8 mouse cellular contexts compared by ENCODE assay signal in genomic region chr11:101095314-101096024, GRCm38 (mm10). TPM values are rescaled to one million over a fixed set of nuclear protein-coding genes. Genes with fewer than 3 reads are reported as not detected.
A peak's percentile ranks its signal among the peaks of the same experiment; 100 is the strongest.
DNase-seq lines count a peak whose midpoint lies in the region; ATAC-seq and TF ChIP-seq lines count a peak whose summit lies in the region.

TSS of gene Psmc3ip (minus strand) at chr11:101095436.

- under 1% methylated on average over 43 of the region's 43 CpGs for WGBS in forebrain, embryonic 13.5 days
- 0% methylated on average over 43 of the region's 43 CpGs for WGBS in liver, embryonic 16.5 days (ENCODE audit: insufficient replicate concordance)
- under 1% methylated on average over 43 of the region's 43 CpGs for WGBS in neural tube, embryonic 12.5 days
- under 1% methylated on average over 43 of the region's 43 CpGs for WGBS in stomach, postnatal 0 days

- peak within 1 kb of the TSS; percentile 77 for H3K27ac ChIP-seq in forebrain, embryonic 13.5 days
- peak within 1 kb of the TSS; percentile 97 for H3K27ac ChIP-seq in liver, embryonic 16.5 days (ENCODE audit: low read length)
- H3K27ac ChIP-seq in neural tube, embryonic 12.5 days = peak within 1 kb of the TSS; percentile 60; the same call in 1 of the 2 replicates
- H3K27ac ChIP-seq in stomach, postnatal 0 days (replicated peaks) = peak within 1 kb of the TSS; percentile 93

- peak within 1 kb of the TSS; percentile 85 for H3K4me2 ChIP-seq in forebrain, embryonic 13.5 days
- H3K4me2 ChIP-seq in liver, embryonic 16.5 days (ENCODE audit: low read depth, low read length) = peak within 1 kb of the TSS; percentile 88
- peak within 1 kb of the TSS; percentile 92 for H3K4me2 ChIP-seq in neural tube, embryonic 12.5 days (replicated peaks)
- peak within 1 kb of the TSS; percentile 91 for H3K4me2 ChIP-seq in stomach, postnatal 0 days (replicated peaks; ENCODE audit: low read depth)

- no peaks in the 10 kb centered on the region for H3K9me3 ChIP-seq in forebrain, embryonic 13.5 days (replicated peaks)
- no peaks in the 10 kb centered on the region for H3K9me3 ChIP-seq in liver, embryonic 16.5 days (replicated peaks; ENCODE audit: control insufficient read depth, low read length)
- H3K9me3 ChIP-seq in neural tube, embryonic 12.5 days = no peaks in the 10 kb centered on the region
- no peaks in the 10 kb centered on the region for H3K9me3 ChIP-seq in stomach, postnatal 0 days (ENCODE audit: control insufficient read depth, low read length)

- peak within 1 kb of the TSS; percentile 82 for H3K9ac ChIP-seq in forebrain, embryonic 13.5 days
- H3K9ac ChIP-seq in liver, embryonic 16.5 days (ENCODE audit: low read depth, low read length) = peak within 1 kb of the TSS; percentile 94
- H3K9ac ChIP-seq in neural tube, embryonic 12.5 days = peak within 1 kb of the TSS; percentile 61
- peak within 1 kb of the TSS; percentile 78 for H3K9ac ChIP-seq in stomach, postnatal 0 days (ENCODE audit: low read length)

- ATAC-seq in cerebellum, adult (ENCODE audit: insufficient number of reproducible peaks, low FRiP score, low TSS enrichment) = peak; percentile 97
- peak; percentile 97 for ATAC-seq in forebrain, embryonic 13.5 days
- peak; percentile 98 for ATAC-seq in liver, embryonic 16.5 days (ENCODE audit: low read depth)
- peak; percentile 96 for ATAC-seq in neural tube, embryonic 12.5 days (ENCODE audit: low FRiP score, low read depth)
- peak; percentile 94 for ATAC-seq in stomach, postnatal 0 days (ENCODE audit: low FRiP score, low TSS enrichment)

- H3K4me3 ChIP-seq in forebrain, embryonic 13.5 days = peak within 1 kb of the TSS; percentile 64
- peak within 1 kb of the TSS; percentile 90 for H3K4me3 ChIP-seq in liver, embryonic 16.5 days (ENCODE audit: low read depth, low read length)
- peak within 1 kb of the TSS; percentile 61 for H3K4me3 ChIP-seq in neural tube, embryonic 12.5 days
- peak within 1 kb of the TSS; percentile 64 for H3K4me3 ChIP-seq in stomach, postnatal 0 days (ENCODE audit: low read depth, low read length)

- TF ChIP-seq CTCF in stomach, postnatal 0 days (IDR thresholded peaks at IDR 0.05; ENCODE audit: low read depth) = peak; percentile 86

- TF ChIP-seq EP300 in stomach, postnatal 0 days (optimal IDR thresholded peaks at IDR 0.05) = no peak

- H3K36me3 ChIP-seq in forebrain, embryonic 13.5 days (ENCODE audit: poor library complexity, severe bottlenecking) = peaks cover 72% of the 10 kb centered on the region
- H3K36me3 ChIP-seq in liver, embryonic 16.5 days (ENCODE audit: control insufficient read depth, insufficient read depth) = peaks cover 54% of the 10 kb centered on the region
- peaks cover 73% of the 10 kb centered on the region for H3K36me3 ChIP-seq in neural tube, embryonic 12.5 days
- peaks cover 42% of the 10 kb centered on the region for H3K36me3 ChIP-seq in stomach, postnatal 0 days (ENCODE audit: control insufficient read depth, insufficient read depth, low read length)

- H3K4me1 ChIP-seq in forebrain, embryonic 13.5 days = peaks cover 20% of the 10 kb centered on the region
- peaks cover 18% of the 10 kb centered on the region for H3K4me1 ChIP-seq in liver, embryonic 16.5 days (ENCODE audit: control insufficient read depth, low read depth, low read length)
- H3K4me1 ChIP-seq in neural tube, embryonic 12.5 days = peaks cover 10% of the 10 kb centered on the region
- no peaks in the 10 kb centered on the region; the same call in 1 of the 2 replicates for H3K4me1 ChIP-seq in stomach, postnatal 0 days (replicated peaks; ENCODE audit: control insufficient read depth, insufficient read depth)

- intact Hi-C loops in heart, postnatal 10 days (cut with DNase I) = loop anchor here (1.0 to 10.0 kb wide), 2 partner anchors 79 to 209 kb away; partner anchors contain the start of gene Becn1

- no peaks in the 10 kb centered on the region for H3K27me3 ChIP-seq in forebrain, embryonic 13.5 days
- no peaks in the 10 kb centered on the region for H3K27me3 ChIP-seq in liver, embryonic 16.5 days (ENCODE audit: control insufficient read depth, insufficient read depth, low read depth, low read length)
- no peaks in the 10 kb centered on the region for H3K27me3 ChIP-seq in neural tube, embryonic 12.5 days (replicated peaks)
- no peaks in the 10 kb centered on the region for H3K27me3 ChIP-seq in stomach, postnatal 0 days (ENCODE audit: control insufficient read depth, insufficient read depth, low read length)

- peak; percentile 93 for DNase-seq in ES-CJ7 (ENCODE audit: low read depth, low spot score)
- peak; percentile 98 to 99 for DNase-seq in heart, postnatal 10 days
- peak; percentile 96 to 97 for DNase-seq in kidney, postnatal 4 days
- DNase-seq in stomach, postnatal 0 days (ENCODE audit: low spot score) = peak; percentile 96

RNA-seq across cellular contexts. Expression of gene Psmc3ip, which starts in this region (rescaled TPM):
- 63.3 and 64.1 TPM in 2 replicates for polyA plus RNA-seq in forebrain, embryonic 13.5 days (2015; fragmentation: Nextera tagmentation; extraction: Ambion mirVana)
- total RNA-seq in heart, postnatal 10 days (2021) = 1 to 10 TPM; 5.0 to 5.6 TPM
- polyA plus RNA-seq in liver, embryonic 16.5 days (2015; fragmentation: Nextera tagmentation; extraction: Ambion mirVana) = 11.7 and 11.8 TPM in 2 replicates
- 31.4 and 34.3 TPM in 2 replicates for polyA plus RNA-seq in neural tube, embryonic 12.5 days (2016; fragmentation: Nextera tagmentation; extraction: Ambion mirVana)
- 10.6 and 11.8 TPM in 2 replicates for polyA plus RNA-seq in stomach, postnatal 0 days (2015; fragmentation: Nextera tagmentation; extraction: Ambion mirVana)

Comparison
In these comparisons a context has a peak if more than half of its experiments do, and no peak if none do; other contexts are left out.
1. Peak in every context shown above with its lines: DNase-seq, ATAC-seq, H3K4me3 ChIP-seq and H3K27ac ChIP-seq.